Mouse (Mus musculus) heart, postnatal 10 days (tissue): ENCODE results near the gene Catsperg2. TPM values are rescaled to one million over a fixed set of nuclear protein-coding genes. Genes with fewer than 3 reads are reported as not detected.
A peak's percentile ranks its signal among the peaks of the same experiment; 100 is the strongest.
"Not testable (repeated sequence)": the region's sequence is repeated elsewhere in the genome, so short reads cannot be mapped to it uniquely, and the experiment has no call there.

Source experiments
- DNase-seq, 2 experiments: peaks; one replicate each; pipeline ENCODE4 v3.0.0; 2021
- intact Hi-C: fragments of 180-260 bp; cut with DNase I; formaldehyde crosslinking; loops from one replicate; pipeline ENCODE4 v1.15.1; 2025
- microRNA-seq, 2 experiments: library from miRNA; unstranded; fragments of <30 nt; microRNA quantifications; one replicate each; pipeline ENCODE4 v1.2.0; 2022
- total RNA-seq, 2 experiments: library from RNA; stranded (reverse); gene quantifications; 2 replicates each; pipeline ENCODE4 v1.2.3; 2021

The Catsperg2 gene
- total RNA-seq, result not detected

GRCm38 (mm10) chr7:29726860-29727259, at the start of gene Catsperg2:
Catsperg2 (minus strand) TSS chr7:29727032.
- intact Hi-C loops, DNase-seq: not testable (repeated sequence)

- intact Hi-C loops, result no loop called here
- no peak for DNase-seq
Observed at GRCm38 (mm10) chr7:29776568-29776967, 49.7 kb upstream of the Catsperg2 start.

GRCm38 (mm10) chr7:29774371-29774770, 47.5 kb upstream of the Catsperg2 start:
- intact Hi-C loops, result no loop called here
- no peak for DNase-seq

GRCm38 (mm10) chr7:29773503-29773902, 46.7 kb upstream of the Catsperg2 start:
- DNase-seq, result no peak
- intact Hi-C loops, result no loop called here

GRCm38 (mm10) chr7:29768980-29769379, 42.1 kb upstream of the Catsperg2 start:
- no peak for DNase-seq
- intact Hi-C loops, result loop anchor here (2.0 to 5.0 kb wide), 3 partner anchors 50 to 138 kb away; partner anchors contain the start of genes Zfp27, Zfp383 and Zfp940

- peak; percentile 94 to 95 for DNase-seq
- intact Hi-C loops, result loop anchor here (2.0 to 5.0 kb wide), 3 partner anchors 51 to 139 kb away; partner anchors contain the start of genes Zfp27, Zfp383 and Zfp940
Observed at GRCm38 (mm10) chr7:29768090-29768900, 41.5 kb upstream of the Catsperg2 start, which contains the start of gene Zfp84. Zfp84 (plus strand) TSS chr7:29768552.

GRCm38 (mm10) chr7:29767058-29767686, 40.3 kb upstream of the Catsperg2 start:
- peak; percentile 92 to 93 for DNase-seq
- intact Hi-C loops, result loop anchor here (5.0 kb wide), 2 partner anchors 85 to 140 kb away; partner anchors contain the start of genes Zfp27, Zfp383 and Zfp940

GRCm38 (mm10) chr7:29764702-29765101, 37.9 kb upstream of the Catsperg2 start:
- no peak for DNase-seq
- intact Hi-C loops, result loop anchor here (5.0 kb wide), 2 partner anchors 88 to 143 kb away; partner anchors contain the start of genes Zfp27, Zfp383 and Zfp940

GRCm38 (mm10) chr7:29760476-29760875, 33.6 kb upstream of the Catsperg2 start:
- intact Hi-C loops, result no loop called here

GRCm38 (mm10) chr7:29742258-29742657, 15.4 kb upstream of the Catsperg2 start:
- intact Hi-C loops, result no loop called here

More at GRCm38 (mm10) chr7:29760476-29760875, 33.6 kb upstream of the Catsperg2 start:
- DNase-seq, result no peak

GRCm38 (mm10) chr7:29728055-29728454, 1.2 kb upstream of the Catsperg2 start:
- intact Hi-C loops, result no loop called here

More at GRCm38 (mm10) chr7:29742258-29742657, 15.4 kb upstream of the Catsperg2 start:
- DNase-seq, result no peak

GRCm38 (mm10) chr7:29725461-29726142, 1.2 kb downstream of the Catsperg2 start:
- intact Hi-C loops, result not testable (repeated sequence)

More at GRCm38 (mm10) chr7:29728055-29728454, 1.2 kb upstream of the Catsperg2 start:
- peak; percentile 3 to 5 for DNase-seq

GRCm38 (mm10) chr7:29708891-29709290, 17.9 kb downstream of the Catsperg2 start:
- intact Hi-C loops, DNase-seq: not testable (repeated sequence)

More at GRCm38 (mm10) chr7:29725461-29726142, 1.2 kb downstream of the Catsperg2 start:
- DNase-seq, result peak in 1 of 2 experiments; percentile 1

GRCm38 (mm10) chr7:29695231-29695630, 31.6 kb downstream of the Catsperg2 start:
- DNase-seq, intact Hi-C loops: not testable (repeated sequence)

GRCm38 (mm10) chr7:29681868-29682267, 45.0 kb downstream of the Catsperg2 start:
- intact Hi-C loops, result no loop called here
- DNase-seq, result peak in 1 of 2 experiments; percentile 16

Small RNAs within 50 kb of the gene (microRNA-seq; reads per million reads assigned to microRNA genes)
- gene Mir1964, result 2.1 to 3.8 reads per million in 2 experiments

Other genes starting within 250 kb of the Catsperg2 start
- gene Sipa1l3, start 208.4 kb downstream of the Catsperg2 start, total RNA-seq, result 10 to 100 TPM; 17.8 to 20.2 TPM
- gene Zfp84, start 41.5 kb upstream of the Catsperg2 start, total RNA-seq, result 10 to 100 TPM; 12.0 to 14.6 TPM
- gene Zfp30, start 57.0 kb upstream of the Catsperg2 start, total RNA-seq, result 1 to 10 TPM; 7.3 to 7.9 TPM
- gene Zfp790, start 89.1 kb upstream of the Catsperg2 start, total RNA-seq, result 10 to 100 TPM; 12.0 to 14.1 TPM
- gene Zfp940, start 126.6 kb upstream of the Catsperg2 start, total RNA-seq, result under 1 TPM; 0.37 to 0.48 TPM
- 1 to 10 TPM; 3.1 to 3.8 TPM for gene Zfp420, start 132.9 kb upstream of the Catsperg2 start, total RNA-seq
- 10 to 100 TPM; 10.0 to 11.2 TPM for gene Zfp27, start 179.5 kb upstream of the Catsperg2 start, total RNA-seq
- 10 to 100 TPM in 1 of 2 experiments, 1 to 10 TPM in 1; 7.6 to 10.3 TPM for gene Zfp383, start 181.2 kb upstream of the Catsperg2 start, total RNA-seq
- 1 to 10 TPM; 8.3 to 8.9 TPM for gene Zfp74, start 227.1 kb upstream of the Catsperg2 start, total RNA-seq